Mouse (Mus musculus) thymus, postnatal 0 days (tissue): ENCODE results near the gene Hnrnpll. TPM values are rescaled to one million over a fixed set of nuclear protein-coding genes. Genes with fewer than 3 reads are reported as not detected.
"Not testable (repeated sequence)": the region's sequence is repeated elsewhere in the genome, so short reads cannot be mapped to it uniquely, and the experiment has no call there.

Source experiments
- DNase-seq: peaks from one replicate; pipeline ENCODE4 v3.0.0-alpha.2; 2015; ENCODE audit warnings: low spot score
- polyA plus RNA-seq: library from polyadenylated mRNA; unstranded; fragments of >200 nt; fragmentation: Nextera tagmentation; extraction: Ambion mirVana; gene quantifications from 2 replicates; pipeline ENCODE4 v1.2.1, GENCODE M21; 2015

The Hnrnpll gene
- polyA plus RNA-seq, 1 experiment from 2014 or later, result 68.5 TPM

DNA sequence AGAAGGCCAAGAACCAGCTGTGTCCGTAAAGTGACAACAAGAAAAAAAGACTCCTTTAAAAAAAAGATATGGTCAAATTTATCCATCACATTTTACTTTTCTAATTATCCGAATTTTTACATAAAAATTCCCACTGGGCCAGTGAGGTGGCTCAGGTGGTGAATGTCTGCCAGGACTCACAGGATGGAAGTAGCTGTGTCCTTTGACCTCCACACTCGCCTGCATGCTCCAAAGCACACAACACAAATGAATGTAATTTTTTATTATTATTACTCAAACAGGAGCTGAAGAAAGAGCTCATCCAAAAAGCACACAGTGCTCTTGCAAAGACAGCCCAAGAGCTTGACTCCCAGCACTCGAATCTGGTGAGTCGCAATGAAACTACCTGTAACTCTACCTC lies 2.0 kb downstream of the Hnrnpll start:
- no peak for DNase-seq

DNA sequence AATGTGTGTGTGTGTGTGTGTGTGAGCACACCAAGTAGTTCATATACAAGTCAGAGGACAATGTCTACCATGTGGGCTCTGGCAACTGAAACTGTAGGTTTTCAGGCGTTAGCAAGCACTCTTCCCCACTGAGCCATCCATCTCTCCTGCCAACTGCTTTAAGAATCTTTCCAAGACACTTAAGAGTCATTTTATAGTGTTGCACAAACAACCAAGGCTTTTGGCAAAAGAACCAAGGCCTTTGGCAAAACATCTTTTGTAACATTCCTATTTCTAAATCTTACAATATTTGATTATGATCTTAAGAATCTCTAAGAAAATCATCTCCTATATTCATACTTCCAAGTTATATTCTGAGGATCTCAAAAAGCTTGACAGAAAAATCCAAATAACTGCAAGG lies 2.4 kb downstream of the Hnrnpll start:
- DNase-seq, result no peak

DNA sequence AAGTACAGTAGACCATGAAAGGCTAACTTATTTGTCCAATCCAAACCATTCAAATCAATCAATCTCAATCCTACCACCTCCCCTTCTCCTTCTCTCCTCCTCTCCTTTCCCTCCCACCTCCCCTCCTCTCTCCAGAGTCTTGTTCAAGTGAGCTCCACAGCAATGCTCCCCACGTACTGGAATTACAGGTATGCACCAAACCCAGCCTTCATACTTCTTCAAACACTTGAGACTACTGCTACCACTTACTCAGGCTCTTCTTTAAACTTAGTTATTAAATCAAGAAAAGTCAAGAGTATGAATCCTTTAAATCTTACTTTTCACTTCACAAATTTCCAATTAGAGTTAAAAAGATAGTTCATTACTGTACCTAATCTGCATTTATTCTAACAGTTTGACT lies 3.6 kb downstream of the Hnrnpll start:
- DNase-seq, result no peak

- DNase-seq, result no peak
These were observed 8.0 kb downstream of the Hnrnpll start for GRCm38 (mm10) chr17:80053931-80054734.

DNA sequence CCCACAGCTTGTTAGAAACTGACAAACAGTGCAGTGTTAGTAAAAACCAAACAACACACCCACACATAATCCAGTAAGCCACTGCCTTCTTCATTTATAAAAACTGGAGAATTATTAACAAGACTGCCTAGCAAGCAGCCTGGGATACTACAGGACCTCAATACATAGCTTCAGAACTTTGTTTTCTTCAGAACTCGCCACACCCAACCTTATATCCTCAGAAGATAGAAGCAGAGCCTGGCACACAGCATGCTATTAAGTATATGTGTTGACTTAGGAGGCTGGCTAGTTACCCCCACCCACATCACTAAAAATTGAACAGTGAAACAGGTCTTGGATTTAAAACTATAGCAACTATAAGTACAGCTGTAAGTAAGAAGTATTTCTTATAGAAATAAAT lies 10.5 kb downstream of the Hnrnpll start:
- DNase-seq, result no peak

DNA sequence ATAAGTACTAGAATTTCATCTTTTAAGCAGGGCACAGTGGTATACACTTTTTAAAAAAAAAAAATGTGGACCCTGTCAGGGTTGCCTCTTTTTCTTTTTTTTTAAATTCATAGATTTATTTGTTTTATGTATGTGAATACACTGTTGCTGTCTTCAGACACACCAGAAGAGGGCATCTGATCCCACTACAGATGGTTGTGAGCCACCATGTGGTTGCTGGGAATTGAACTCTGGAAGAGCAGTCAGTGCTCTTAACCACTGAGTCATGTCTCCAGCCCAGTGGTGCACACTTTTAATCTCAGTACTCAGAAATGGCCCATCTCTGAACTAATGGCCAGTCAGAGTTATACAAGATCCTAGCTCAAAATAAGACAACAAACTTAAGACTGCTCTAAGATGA lies 12.8 kb downstream of the Hnrnpll start:
- not testable (repeated sequence) for DNase-seq

DNA sequence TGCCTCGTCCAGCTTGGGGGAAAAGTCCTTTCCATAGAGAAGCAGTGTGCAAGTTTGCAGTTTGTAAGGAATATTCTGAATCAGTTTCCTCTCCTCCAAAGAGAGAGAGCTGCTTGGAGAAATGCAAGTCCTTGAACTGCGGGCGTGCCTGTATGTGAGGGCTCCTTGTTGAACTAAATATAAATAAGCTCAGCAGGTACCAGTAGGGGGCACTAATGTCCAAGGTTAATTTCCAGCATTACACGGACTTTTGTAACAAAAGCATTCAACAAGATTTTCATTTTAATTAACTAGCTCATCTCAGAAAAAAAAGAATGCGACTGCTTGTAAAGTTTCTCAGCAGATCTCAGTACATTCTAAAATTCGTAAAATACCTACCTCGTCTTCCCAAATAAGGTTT lies 13.9 kb downstream of the Hnrnpll start:
- peak; percentile 85 for DNase-seq

GRCm38 (mm10) chr17:80041739-80042138 lies 20.4 kb downstream of the Hnrnpll start:
- DNase-seq, result no peak

GRCm38 (mm10) chr17:80028675-80029074 lies 33.5 kb downstream of the Hnrnpll start:
- no peak for DNase-seq

GRCm38 (mm10) chr17:80026189-80026936 lies 35.8 kb downstream of the Hnrnpll start:
- DNase-seq, result no peak

GRCm38 (mm10) chr17:80022090-80022489 lies 40.0 kb downstream of the Hnrnpll start:
- DNase-seq, result no peak

- DNase-seq, result no peak
These were observed 41.6 kb downstream of the Hnrnpll start for GRCm38 (mm10) chr17:80020495-80020894.

GRCm38 (mm10) chr17:80018976-80019541 lies 43.1 kb downstream of the Hnrnpll start:
- peak; percentile 63 for DNase-seq

GRCm38 (mm10) chr17:80018239-80018975 lies 43.7 kb downstream of the Hnrnpll start:
- DNase-seq, result no peak

DNA sequence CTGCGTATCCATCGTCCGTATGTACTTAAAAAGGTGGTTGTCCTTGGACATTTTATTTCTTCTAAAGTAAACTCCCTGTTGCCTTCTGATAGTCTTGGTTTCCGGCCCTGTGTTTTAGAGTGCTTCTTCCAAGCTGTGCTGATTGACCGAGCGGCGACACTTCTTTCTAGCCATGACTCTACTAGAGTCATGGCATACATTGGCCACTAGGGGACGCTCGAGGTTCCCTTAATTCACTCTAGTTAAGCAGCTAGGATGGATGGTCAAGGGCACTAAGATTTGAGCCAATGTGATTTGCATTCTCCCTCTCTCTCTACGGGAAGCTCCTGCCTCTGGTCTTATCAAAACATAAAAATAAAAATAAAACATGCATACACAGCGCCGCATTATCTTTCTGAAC lies 44.7 kb downstream of the Hnrnpll start:
- DNase-seq, result peak; percentile 56

GRCm38 (mm10) chr17:80016400-80016799 lies 45.7 kb downstream of the Hnrnpll start:
- DNase-seq, result not testable (repeated sequence)

DNA sequence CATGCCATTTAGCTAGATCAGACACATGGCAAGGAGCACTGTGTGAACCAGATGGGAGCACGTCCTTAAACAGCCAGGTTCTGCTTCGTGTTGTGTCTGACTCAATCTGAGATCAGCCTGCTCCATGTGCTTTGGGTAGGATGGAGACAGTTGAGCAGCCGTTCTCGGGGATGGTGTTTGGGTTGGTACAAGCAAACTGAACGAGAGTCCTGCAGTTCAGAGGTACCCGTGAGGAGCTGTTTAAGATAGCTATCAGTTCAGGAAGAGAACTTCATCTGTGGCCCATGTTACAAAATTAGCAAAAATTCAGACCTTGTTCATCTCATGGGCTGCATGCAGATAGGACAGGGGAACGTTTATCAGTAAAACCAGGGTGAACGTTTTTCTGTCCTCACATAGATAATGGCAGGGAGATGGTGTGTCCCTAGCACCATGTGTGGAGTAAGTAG lies 47.7 kb downstream of the Hnrnpll start:
- no peak for DNase-seq

DNA sequence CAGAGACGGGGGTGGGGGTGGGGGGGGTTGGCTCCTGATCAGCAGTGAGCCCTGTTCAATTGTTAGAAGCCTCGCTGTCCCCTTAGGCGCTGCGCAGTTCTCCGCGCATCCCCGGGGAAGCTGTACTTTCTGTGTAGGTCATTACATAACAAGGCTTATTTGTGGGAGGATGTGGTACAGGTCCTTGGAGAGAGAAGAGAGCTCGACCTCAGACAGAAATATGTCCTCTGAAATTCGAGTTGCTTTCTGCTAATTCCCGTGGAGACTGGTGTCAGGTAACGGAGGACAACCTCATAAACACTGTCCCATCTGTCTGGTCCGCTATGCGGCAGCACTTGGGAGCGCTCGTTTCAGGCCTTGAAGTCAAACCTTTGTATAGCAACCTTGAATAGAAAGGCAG lies 52.2 kb downstream of the Hnrnpll start:
- no peak for DNase-seq

DNA sequence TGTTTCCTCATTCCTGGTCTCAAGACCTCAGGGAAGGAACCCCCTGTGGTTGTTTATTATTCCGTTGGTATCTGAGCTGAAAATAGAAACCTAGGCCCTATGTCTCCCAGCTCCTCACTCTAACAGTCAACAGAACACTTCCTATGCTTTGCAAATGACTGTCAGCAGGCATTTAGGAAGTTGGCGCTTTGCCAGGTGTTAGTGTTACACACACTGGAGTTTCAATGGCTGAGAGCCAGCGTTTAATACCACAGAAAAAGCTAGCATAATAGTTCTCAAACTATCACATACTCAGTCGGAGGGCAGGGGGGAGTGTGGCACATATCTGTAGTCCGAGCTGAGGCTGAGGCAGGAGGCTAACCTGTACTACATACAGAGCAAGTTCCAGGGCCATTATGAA lies 53.3 kb downstream of the Hnrnpll start:
- no peak for DNase-seq

DNA sequence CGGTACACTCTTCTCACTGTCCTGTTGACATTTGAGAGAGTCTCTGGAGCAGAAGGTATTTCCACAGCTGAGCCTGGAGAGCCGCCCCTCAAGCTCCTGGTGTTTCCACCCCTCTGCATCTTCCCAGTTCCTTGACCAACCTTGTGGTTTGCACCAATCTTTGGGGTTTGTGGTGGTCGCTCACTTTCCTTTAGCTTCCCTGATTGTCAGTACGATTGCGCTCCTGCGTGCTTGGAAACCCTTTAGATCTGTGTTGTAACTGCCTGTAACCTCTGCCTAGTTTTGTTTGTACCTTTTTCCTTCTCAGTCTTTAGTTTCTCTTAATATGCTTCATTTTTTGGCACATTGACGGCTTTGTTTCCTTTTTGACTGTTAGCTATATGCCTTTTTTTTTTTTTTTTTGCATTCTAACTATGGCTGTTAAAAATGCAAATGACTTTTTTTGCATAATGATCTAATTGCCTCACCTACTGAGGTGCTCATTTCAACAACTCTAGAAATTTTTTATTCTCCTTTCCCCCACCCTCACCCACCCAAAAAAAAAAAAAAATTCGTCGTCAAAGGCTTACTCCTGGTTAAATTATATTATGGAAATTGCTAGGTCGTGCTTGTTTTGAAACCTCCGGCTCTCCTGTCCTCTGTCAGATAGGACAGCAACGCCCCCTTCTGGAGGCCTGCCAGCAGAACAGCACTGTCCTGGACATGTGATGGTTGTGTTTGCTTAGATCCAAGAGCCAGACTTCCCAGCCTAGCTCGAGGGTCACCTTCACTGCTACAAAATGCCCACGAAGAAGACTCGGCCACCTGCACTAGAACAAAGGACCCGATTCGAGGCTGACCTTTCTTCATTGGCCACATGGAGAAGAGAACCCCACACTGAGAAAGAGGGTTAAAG lies 57.5 kb downstream of the Hnrnpll start:
- peak; percentile 84 for DNase-seq
